Mouse (Mus musculus): Measurements from ENCODE around the gene Taok2. TPM values are rescaled to one million over a fixed set of nuclear protein-coding genes. Genes with fewer than 3 reads are reported as not detected.
A peak's percentile ranks its signal among the peaks of the same experiment; 100 is the strongest.
"Not testable (repeated sequence)": the region's sequence is repeated elsewhere in the genome, so short reads cannot be mapped to it uniquely, and the experiment has no call there.

Taok2 gene
- polyA plus RNA-seq, 1 experiment from 2014 or later, result 11.5 TPM

- peak within 1 kb of the TSS; percentile 8 for H3K9ac ChIP-seq (ENCODE audit: low read depth, low read length)
- ATAC-seq, result peak; percentile 94
- H3K9me3 ChIP-seq (ENCODE audit: control insufficient read depth), result no peaks in the 10 kb centered on the region
- 16% methylated on average over 5 of the region's 5 CpGs for WGBS
- H3K4me3 ChIP-seq (ENCODE audit: low read depth, low read length), result peak within 1 kb of the TSS; percentile 20
- no peaks in the 10 kb centered on the region for H3K36me3 ChIP-seq (ENCODE audit: control insufficient read depth, insufficient read depth)
- peak within 1 kb of the TSS; percentile 83 for H3K27ac ChIP-seq (ENCODE audit: low read depth, low read length)
- no peaks in the 10 kb centered on the region for H3K27me3 ChIP-seq (replicated peaks; ENCODE audit: control insufficient read depth, insufficient read depth, low read length)
- peak within 1 kb of the TSS; percentile 57 for H3K4me2 ChIP-seq (replicated peaks; ENCODE audit: low read depth)
- H3K4me1 ChIP-seq (replicated peaks; ENCODE audit: control insufficient read depth, insufficient read depth, low read length), result no peaks in the 10 kb centered on the region
- TF ChIP-seq CTCF (IDR thresholded peaks at IDR 0.05; ENCODE audit: low read depth), result peak; percentile 61
Observed at GRCm38 (mm10) chr7:126922624-126923060, 38.1 kb upstream of the Taok2 start, which contains the start of gene Tmem219. Tmem219 (minus strand) TSS chr7:126922917.

GRCm38 (mm10) chr7:126921563-126921962 lies 37.1 kb upstream of the Taok2 start:
- no peak for TF ChIP-seq CTCF (IDR thresholded peaks at IDR 0.05; ENCODE audit: low read depth)
- Histone ChIP-seq H3K4me3 (ENCODE audit: low read depth, low read length) (0 out of 2 replicates have a peak overlapping the region, but pooled peaks have one; percentile 20), H3K36me3 (ENCODE audit: control insufficient read depth, insufficient read depth) (no peaks in the 10 kb centered on the region), H3K4me2 (replicated peaks; ENCODE audit: low read depth) (peak overlapping the region; percentile 57), H3K27me3 (replicated peaks; ENCODE audit: control insufficient read depth, insufficient read depth, low read length) (no peaks in the 10 kb centered on the region), H3K4me1 (replicated peaks; ENCODE audit: control insufficient read depth, insufficient read depth, low read length) (no peaks in the 10 kb centered on the region), H3K9me3 (ENCODE audit: control insufficient read depth) (no peaks in the 10 kb centered on the region), H3K9ac (ENCODE audit: low read depth, low read length) (no peak overlapping the region), H3K27ac (ENCODE audit: low read depth, low read length) (peak overlapping the region; percentile 83)
- ATAC-seq, result peak; percentile 56
- 54% methylated on average over 2 of the region's 2 CpGs for WGBS

- Histone ChIP-seq H3K36me3 (ENCODE audit: control insufficient read depth, insufficient read depth) (no peaks in the 10 kb centered on the region), H3K9ac (ENCODE audit: low read depth, low read length) (no peak overlapping the region), H3K27me3 (replicated peaks; ENCODE audit: control insufficient read depth, insufficient read depth, low read length) (no peaks in the 10 kb centered on the region), H3K27ac (ENCODE audit: low read depth, low read length) (no peak overlapping the region), H3K4me1 (replicated peaks; ENCODE audit: control insufficient read depth, insufficient read depth, low read length) (no peaks in the 10 kb centered on the region), H3K4me2 (replicated peaks; ENCODE audit: low read depth) (no peak overlapping the region), H3K9me3 (ENCODE audit: control insufficient read depth) (no peaks in the 10 kb centered on the region), H3K4me3 (ENCODE audit: low read depth, low read length) (no peak overlapping the region)
- no peak for ATAC-seq
- no peak for TF ChIP-seq CTCF (IDR thresholded peaks at IDR 0.05; ENCODE audit: low read depth)
- WGBS, result 71% methylated on average over 4 of the region's 4 CpGs
Observed at GRCm38 (mm10) chr7:126919973-126920372, 35.5 kb upstream of the Taok2 start.

GRCm38 (mm10) chr7:126918356-126918755 lies 33.9 kb upstream of the Taok2 start:
- ATAC-seq; H3K27me3 ChIP-seq (replicated peaks; ENCODE audit: control insufficient read depth, insufficient read depth, low read length); H3K27ac ChIP-seq (ENCODE audit: low read depth, low read length); H3K9me3 ChIP-seq (ENCODE audit: control insufficient read depth); H3K9ac ChIP-seq (ENCODE audit: low read depth, low read length); H3K4me3 ChIP-seq (ENCODE audit: low read depth, low read length); H3K36me3 ChIP-seq (ENCODE audit: control insufficient read depth, insufficient read depth); H3K4me1 ChIP-seq (replicated peaks; ENCODE audit: control insufficient read depth, insufficient read depth, low read length); H3K4me2 ChIP-seq (replicated peaks; ENCODE audit: low read depth): not testable (repeated sequence)
- WGBS, result 36% methylated on average over 4 of the region's 4 CpGs

GRCm38 (mm10) chr7:126914844-126915243 lies 30.3 kb upstream of the Taok2 start:
- H3K27ac ChIP-seq (ENCODE audit: low read depth, low read length), result no peak overlapping the region
- H3K9me3 ChIP-seq (ENCODE audit: control insufficient read depth), result no peaks in the 10 kb centered on the region
- H3K27me3 ChIP-seq (replicated peaks; ENCODE audit: control insufficient read depth, insufficient read depth, low read length), result no peaks in the 10 kb centered on the region
- no peak for ATAC-seq
- H3K4me1 ChIP-seq (replicated peaks; ENCODE audit: control insufficient read depth, insufficient read depth, low read length), result no peaks in the 10 kb centered on the region
- H3K4me2 ChIP-seq (replicated peaks; ENCODE audit: low read depth), result no peak overlapping the region
- H3K36me3 ChIP-seq (ENCODE audit: control insufficient read depth, insufficient read depth), result no peaks in the 10 kb centered on the region
- 68% methylated on average over 3 of the region's 3 CpGs for WGBS
- H3K4me3 ChIP-seq (ENCODE audit: low read depth, low read length), result no peak overlapping the region
- no peak for TF ChIP-seq CTCF (IDR thresholded peaks at IDR 0.05; ENCODE audit: low read depth)
- H3K9ac ChIP-seq (ENCODE audit: low read depth, low read length), result no peak overlapping the region

GRCm38 (mm10) chr7:126905590-126905989 lies 21.1 kb upstream of the Taok2 start:
- no peaks in the 10 kb centered on the region for H3K9me3 ChIP-seq (ENCODE audit: control insufficient read depth)
- no peak for ATAC-seq
- TF ChIP-seq CTCF (IDR thresholded peaks at IDR 0.05; ENCODE audit: low read depth), result no peak
- no peak overlapping the region for H3K4me2 ChIP-seq (replicated peaks; ENCODE audit: low read depth)
- no peaks in the 10 kb centered on the region for H3K27me3 ChIP-seq (replicated peaks; ENCODE audit: control insufficient read depth, insufficient read depth, low read length)
- no peaks in the 10 kb centered on the region for H3K36me3 ChIP-seq (ENCODE audit: control insufficient read depth, insufficient read depth)
- H3K27ac ChIP-seq (ENCODE audit: low read depth, low read length), result no peak overlapping the region
- H3K4me3 ChIP-seq (ENCODE audit: low read depth, low read length), result no peak overlapping the region
- no peak overlapping the region for H3K9ac ChIP-seq (ENCODE audit: low read depth, low read length)
- no peaks in the 10 kb centered on the region for H3K4me1 ChIP-seq (replicated peaks; ENCODE audit: control insufficient read depth, insufficient read depth, low read length)
- WGBS, result 74% methylated on average over 3 of the region's 3 CpGs

- 96% methylated on average over 7 of the region's 9 CpGs for WGBS
- H3K4me3 ChIP-seq (ENCODE audit: low read depth, low read length); H3K27me3 ChIP-seq (replicated peaks; ENCODE audit: control insufficient read depth, insufficient read depth, low read length); H3K27ac ChIP-seq (ENCODE audit: low read depth, low read length); H3K4me1 ChIP-seq (replicated peaks; ENCODE audit: control insufficient read depth, insufficient read depth, low read length); H3K36me3 ChIP-seq (ENCODE audit: control insufficient read depth, insufficient read depth); ATAC-seq; H3K9me3 ChIP-seq (ENCODE audit: control insufficient read depth); H3K4me2 ChIP-seq (replicated peaks; ENCODE audit: low read depth); H3K9ac ChIP-seq (ENCODE audit: low read depth, low read length): not testable (repeated sequence)
Observed at GRCm38 (mm10) chr7:126899781-126900180, 15.3 kb upstream of the Taok2 start.
